Mouse (Mus musculus) urinary bladder, postnatal 10 days (tissue): ENCODE data around the gene Tprkb.
"Not testable (repeated sequence)": the region's sequence is repeated elsewhere in the genome, so short reads cannot be mapped to it uniquely, and the experiment has no call there.

Source experiments
- DNase-seq: peaks from one replicate; pipeline ENCODE4 v3.0.0; 2022; ENCODE audit warnings: low spot score

Tprkb gene

GRCm38 (mm10) chr6:85973336-85973735 lies 61.7 kb downstream of the Tprkb start:
- DNase-seq = no peak

GRCm38 (mm10) chr6:85974941-85975617 lies 63.4 kb downstream of the Tprkb start:
- DNase-seq = no peak

DNA sequence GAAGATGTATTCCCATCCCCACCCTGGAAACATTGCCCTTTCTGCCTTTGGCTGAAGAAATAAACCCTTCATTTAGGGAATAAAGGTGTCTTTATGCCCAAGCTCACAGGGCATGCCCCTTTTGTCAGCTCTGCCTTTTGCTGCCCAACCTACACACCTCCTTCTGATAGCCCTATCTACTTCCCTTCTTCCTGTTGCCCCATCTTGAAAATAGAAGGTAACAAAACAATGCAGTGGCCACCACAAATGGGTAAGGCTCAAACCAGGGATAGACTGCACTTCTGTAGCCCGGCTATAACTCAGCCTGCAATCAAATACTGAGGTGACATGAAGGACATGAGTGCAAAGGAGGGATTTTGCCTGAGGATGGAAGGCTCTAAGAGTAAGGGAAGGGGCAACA lies 64.1 kb downstream of the Tprkb start:
- no peak for DNase-seq

DNA sequence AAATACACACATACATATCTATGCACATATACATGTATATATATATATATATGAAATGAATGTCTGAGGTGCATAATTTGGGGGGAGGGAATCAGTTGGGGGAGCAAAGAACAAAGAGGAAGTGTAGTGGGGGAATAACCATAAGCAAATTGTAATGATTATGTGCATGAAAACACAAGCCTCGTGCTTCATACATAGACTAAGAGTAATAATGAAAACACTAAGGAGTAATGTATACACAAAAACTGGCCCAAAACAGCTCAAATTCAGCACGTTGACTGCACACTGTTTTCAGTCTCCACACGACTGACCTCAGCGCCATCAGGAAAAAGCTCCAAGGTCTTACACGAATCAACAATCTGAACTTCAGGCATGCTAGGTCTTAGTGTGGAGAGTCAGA lies 64.6 kb downstream of the Tprkb start:
- no peak for DNase-seq

DNA sequence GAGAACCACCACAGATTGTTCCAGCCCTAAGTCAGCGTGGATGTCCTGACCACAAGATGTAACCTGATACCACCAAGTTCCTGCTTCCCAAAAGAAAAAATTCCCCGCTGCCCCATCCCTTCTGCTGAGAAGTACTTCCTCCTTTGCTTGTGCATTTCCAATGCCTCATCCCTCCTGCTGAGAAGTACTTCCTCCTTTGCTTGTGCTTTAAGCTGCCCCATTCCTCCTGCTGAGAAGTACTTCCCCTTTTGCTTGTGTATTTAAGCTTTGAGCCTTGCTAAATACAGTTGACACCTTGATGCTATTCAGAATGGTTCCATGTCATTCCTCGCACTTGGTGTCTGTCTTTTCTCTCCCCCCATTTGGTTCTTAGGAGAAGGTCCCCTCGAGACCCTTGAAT lies 67.1 kb downstream of the Tprkb start:
- DNase-seq = not testable (repeated sequence)
